31 mouse cellular contexts compared by ENCODE assay signal in the genomic region with DNA sequence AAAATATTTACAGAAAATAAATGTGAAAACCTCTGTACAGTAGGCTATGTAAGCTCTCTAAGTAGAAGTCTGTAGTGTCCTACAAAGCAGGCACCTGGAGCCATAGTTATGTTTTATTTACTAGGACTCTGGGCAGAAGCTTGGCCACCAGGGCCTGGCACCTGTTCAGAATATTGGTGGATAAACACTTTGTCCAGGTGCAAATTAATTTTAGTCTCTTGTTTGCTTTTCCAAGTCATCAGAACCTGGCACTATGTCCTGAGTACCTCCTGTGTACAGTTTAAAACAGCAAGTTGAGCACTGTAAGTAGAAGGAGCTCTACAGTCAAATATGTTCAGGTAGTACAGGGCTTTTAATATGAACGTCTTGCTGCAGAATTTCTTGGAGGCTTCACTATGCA. TPM values are rescaled to one million over a fixed set of nuclear protein-coding genes. Genes with fewer than 3 reads are reported as not detected.
DNase-seq lines count a peak whose midpoint lies in the region; ATAC-seq and TF ChIP-seq lines count a peak whose summit lies in the region.
"Had no signal": no experiment of that assay in that cellular context is flagged by ENCODE, and none has a peak within 500 bp of the region (broad histone marks: within the 10 kb centered on the region; RNA-seq: fewer than 3 reads in every experiment).

No protein-coding gene starts in this region.

- TF ChIP-seq CTCF in liver, adult 2 months (IDR thresholded peaks at IDR 0.05; ENCODE audit: low read depth, low read length) = no peak
- TF ChIP-seq CTCF in liver, postnatal 0 days (IDR thresholded peaks at IDR 0.05; ENCODE audit: low read depth) = no peak
- no peak for TF ChIP-seq CTCF in lung, postnatal 0 days (IDR thresholded peaks at IDR 0.05)

- no peak overlapping the region for H3K4me3 ChIP-seq in liver, adult 2 months (ENCODE audit: insufficient read depth, low read depth, low read length)
- H3K4me3 ChIP-seq in liver, postnatal 0 days (ENCODE audit: low read depth, low read length) = no peak overlapping the region
- no peak overlapping the region for H3K4me3 ChIP-seq in lung, postnatal 0 days (ENCODE audit: low read depth, low read length)
- H3K4me3 ChIP-seq: embryonic facial prominence, embryonic 13.5 days; embryonic facial prominence, embryonic 15.5 days; erythroblast, embryonic 14.5 days; forebrain, embryonic 10.5 days; forebrain, embryonic 12.5 days had no signal

- no peak overlapping the region for H3K9ac ChIP-seq in liver, adult 2 months (ENCODE audit: low read depth, low read length)
- H3K9ac ChIP-seq in liver, postnatal 0 days (replicated peaks) = no peak overlapping the region
- no peak overlapping the region for H3K9ac ChIP-seq in lung, postnatal 0 days (replicated peaks; ENCODE audit: low read depth)
- H3K9ac ChIP-seq: embryonic facial prominence, embryonic 13.5 days; embryonic facial prominence, embryonic 15.5 days; forebrain, embryonic 12.5 days had no signal

- H3K27ac ChIP-seq in liver, adult 2 months (replicated peaks; ENCODE audit: insufficient read depth, low read depth, low read length) = no peak overlapping the region
- no peak overlapping the region for H3K27ac ChIP-seq in liver, postnatal 0 days (ENCODE audit: low read depth)
- H3K27ac ChIP-seq in lung, postnatal 0 days (ENCODE audit: low read length) = no peak overlapping the region
- H3K27ac ChIP-seq: embryonic facial prominence, embryonic 13.5 days; embryonic facial prominence, embryonic 15.5 days; forebrain, embryonic 10.5 days; forebrain, embryonic 12.5 days had no signal

- TF ChIP-seq POLR2A in liver, adult 2 months (IDR thresholded peaks at IDR 0.05; ENCODE audit: extremely low read depth, insufficient read depth, low read length) = no peak

- no peak for TF ChIP-seq EP300 in liver, postnatal 0 days (IDR thresholded peaks at IDR 0.05; ENCODE audit: low read depth)
- TF ChIP-seq EP300 in lung, postnatal 0 days (IDR thresholded peaks at IDR 0.05) = no peak

- no peaks in the 10 kb centered on the region for H3K79me2 ChIP-seq in liver, adult 2 months (ENCODE audit: control insufficient read depth, insufficient read depth, low read length)

- no peak overlapping the region for H3K4me2 ChIP-seq in liver, postnatal 0 days (ENCODE audit: low read depth, low read length)
- no peak overlapping the region for H3K4me2 ChIP-seq in lung, postnatal 0 days (replicated peaks; ENCODE audit: low read depth, low read length)
- H3K4me2 ChIP-seq: embryonic facial prominence, embryonic 13.5 days; embryonic facial prominence, embryonic 15.5 days; forebrain, embryonic 12.5 days had no signal

- ATAC-seq in liver, postnatal 0 days = no peak
- no peak for ATAC-seq in lung, postnatal 0 days
- ATAC-seq: activated CD4-positive, CD25-positive, alpha-beta regulatory T cell, adult 4 months; CD4-positive, CD25-positive, alpha-beta regulatory T cell, adult 4 months; forebrain, embryonic 14.5 days; forebrain, embryonic 16.5 days; Patski had no signal

- no peaks in the 10 kb centered on the region for H3K27me3 ChIP-seq in liver, adult 2 months (ENCODE audit: control insufficient read depth, insufficient read depth, low read length)
- H3K27me3 ChIP-seq in liver, postnatal 0 days (ENCODE audit: insufficient read depth, low read length) = no peaks in the 10 kb centered on the region
- H3K27me3 ChIP-seq in lung, postnatal 0 days (replicated peaks; ENCODE audit: insufficient read depth, low read length) = no peaks in the 10 kb centered on the region
- H3K27me3 ChIP-seq: CH12.LX; embryonic facial prominence, embryonic 13.5 days; embryonic facial prominence, embryonic 15.5 days; forebrain, embryonic 12.5 days had no signal

- peaks cover 4% of the 10 kb centered on the region for H3K4me1 ChIP-seq in liver, adult 2 months (ENCODE audit: control insufficient read depth, insufficient read depth, low read length)
- no peaks in the 10 kb centered on the region; the same call in 1 of the 2 replicates for H3K4me1 ChIP-seq in liver, postnatal 0 days (ENCODE audit: insufficient read depth)
- H3K4me1 ChIP-seq in lung, postnatal 0 days (ENCODE audit: insufficient read depth, low read depth, low read length) = no peaks in the 10 kb centered on the region
- H3K4me1 ChIP-seq: embryonic facial prominence, embryonic 13.5 days; embryonic facial prominence, embryonic 15.5 days; forebrain, embryonic 10.5 days; forebrain, embryonic 12.5 days had no signal

- H3K9me3 ChIP-seq in liver, postnatal 0 days (ENCODE audit: low read length) = no peaks in the 10 kb centered on the region
- no peaks in the 10 kb centered on the region for H3K9me3 ChIP-seq in lung, postnatal 0 days (ENCODE audit: low read length)
- H3K9me3 ChIP-seq: embryonic facial prominence, embryonic 13.5 days; embryonic facial prominence, embryonic 15.5 days; forebrain, embryonic 10.5 days; forebrain, embryonic 12.5 days; G1E had no signal

- no peaks in the 10 kb centered on the region for H3K36me3 ChIP-seq in liver, adult 2 months (ENCODE audit: control insufficient read depth, insufficient read depth, low read length)
- no peaks in the 10 kb centered on the region for H3K36me3 ChIP-seq in liver, postnatal 0 days (replicated peaks; ENCODE audit: insufficient read depth, low read length)
- H3K36me3 ChIP-seq in lung, postnatal 0 days (ENCODE audit: insufficient read depth, low read length) = no peaks in the 10 kb centered on the region
- H3K36me3 ChIP-seq: embryonic facial prominence, embryonic 13.5 days; embryonic facial prominence, embryonic 15.5 days; forebrain, embryonic 10.5 days; forebrain, embryonic 12.5 days; G1E had no signal

- peak; percentile 87 for DNase-seq in liver, adult 2 months (ENCODE audit: extremely low read depth, low read depth, low spot score)
- no peak for DNase-seq in liver, postnatal 0 days
- peak; percentile 4 for DNase-seq in lung, postnatal 10 days
- DNase-seq in lung, postnatal 0 days (ENCODE audit: low spot score) = no peak
- peak; percentile 59 for DNase-seq in lung, postnatal 36 days
- DNase-seq in adrenal gland, adult (ENCODE audit: inconsistent age in 2 of 2, low spot score in 1 of 2) = no peak
- DNase-seq: adrenal gland, adult 2 months; adrenal gland, postnatal 10 days; adrenal gland, postnatal 25 days; B cell, adult 2 months; cerebellum, adult 11 months; cerebellum, adult 18-20 months; cerebellum, adult 8-10 months; cerebellum, adult 9-11 months; cerebellum, postnatal 14 days; cerebellum, postnatal 36 days; embryo, embryonic 11 days had no signal

- WGBS in liver, adult 2 months = 38% methylated on average over 1 of the region's 1 CpGs
- WGBS in liver, postnatal 0 days (ENCODE audit: insufficient replicate concordance) = 57% methylated on average over 1 of the region's 1 CpGs
- 42% methylated on average over 1 of the region's 1 CpGs for WGBS in lung, postnatal 0 days

RNA-seq across cellular contexts. Expression of gene Cxcl13, which starts 52.3 kb away (rescaled TPM):
- 0.55 and 0.60 TPM in 2 replicates for total RNA-seq in liver, adult 2 months (2014; rRNA removed)
- 0.22 and 0.29 TPM in 2 replicates for polyA plus RNA-seq in liver, adult 2 months (2012; rRNA removed)
- polyA plus RNA-seq in liver, postnatal 0 days (2015; fragmentation: Nextera tagmentation; extraction: Ambion mirVana) = 0.09 and 0.18 TPM in 2 replicates
- polyA plus RNA-seq in lung, postnatal 0 days (2015; fragmentation: Nextera tagmentation; extraction: Ambion mirVana) = 3.8 and 4.0 TPM in 2 replicates
- total RNA-seq: adrenal gland, postnatal 25 days; CH12.LX; common myeloid progenitor, adult 5-6 weeks; G1E had no signal
- polyA plus RNA-seq: adrenal gland, adult 2 months; brain, embryonic 14.5 days; CD4-positive, CD25-positive, alpha-beta regulatory T cell, adult 4 months; erythroblast, embryonic 14.5 days; forebrain, embryonic 12.5 days; forebrain, embryonic 14.5 days; forebrain, embryonic 16.5 days; G1E; Patski had no signal

Comparison
In these comparisons a context has a peak if more than half of its experiments do, and no peak if none do; other contexts are left out.
1. DNase-seq: peak in liver, adult 2 months (single experiment), lung, postnatal 10 days (single experiment) and lung, postnatal 36 days (single experiment); none in liver, postnatal 0 days (single experiment), lung, postnatal 0 days (single experiment) and adrenal gland, adult (0 of 2).